Mouse (Mus musculus) embryonic fibroblast, embryonic 13.5 days (primary cell): ENCODE measurements at regions not wholly inside any gene's neighbourhood (a gene's known extent, or its start where the extent isn't known, plus 50 kb on each side); places are given as distances from the start of the nearest gene placed in this dataset.
"Not testable (repeated sequence)": the region's sequence is repeated elsewhere in the genome, so short reads cannot be mapped to it uniquely, and the experiment has no call there.

Experiments
- H3K27ac ChIP-seq: 2 replicates; pipeline ENCODE4 v1.5.1; 2012; ENCODE audit warnings: low read length, control low read depth, inconsistent platforms; ENCODE audit not compliant: insufficient read depth
- H3K4me1 ChIP-seq: 2 replicates; pipeline ENCODE4 v1.6.1; 2011; ENCODE audit warnings: low read length; ENCODE audit not compliant: control insufficient read depth, insufficient read depth
- H3K4me3 ChIP-seq: 2 replicates; pipeline ENCODE4 v1.5.1; 2011; ENCODE audit warnings: mild to moderate bottlenecking, control low read depth, low read length; ENCODE audit not compliant: insufficient read depth
- CTCF ChIP-seq: IDR thresholded peaks from 2 replicates; pipeline ENCODE4 v1.5.1; 2011; ENCODE audit warnings: mild to moderate bottlenecking, control low read depth, low read length, moderate library complexity, borderline replicate concordance; ENCODE audit not compliant: insufficient read depth
- POLR2A ChIP-seq: IDR thresholded peaks from 2 replicates; pipeline ENCODE4 v1.6.1; 2011; ENCODE audit warnings: low read depth, mild to moderate bottlenecking, control low read depth, low read length, moderate library complexity

- Histone ChIP-seq H3K27ac (no peak overlapping the region), H3K4me1 (no peaks in the 10 kb centered on the region), H3K4me3 (no peak overlapping the region)
- TF ChIP-seq CTCF (no peak), POLR2A (no peak)
Measured at GRCm38 (mm10) chr16:86826641-86827040, 527.3 kb upstream of the N6amt1 start.

- Histone ChIP-seq H3K27ac (peak overlapping the region; percentile 47; the same call in 1 of the 2 replicates), H3K4me1 (no peaks in the 10 kb centered on the region), H3K4me3 (no peak overlapping the region)
- TF ChIP-seq CTCF (no peak), POLR2A (no peak)
Measured at GRCm38 (mm10) chr16:86823496-86823895, 530.5 kb upstream of the N6amt1 start.

- Histone ChIP-seq H3K4me3 (no peak overlapping the region), H3K27ac (no peak overlapping the region), H3K4me1 (peaks cover 2% of the 10 kb centered on the region; the same call in 1 of the 2 replicates)
- no peak for TF ChIP-seq POLR2A
- TF ChIP-seq CTCF, result no peak
Measured at GRCm38 (mm10) chr16:86821586-86821985, 532.4 kb upstream of the N6amt1 start.

- not testable (repeated sequence) for H3K27ac ChIP-seq, H3K4me3 ChIP-seq, H3K4me1 ChIP-seq
Measured at GRCm38 (mm10) chr16:86818639-86819038, 535.3 kb upstream of the N6amt1 start.

- TF ChIP-seq CTCF (no peak), POLR2A (no peak)
- no peak overlapping the region for H3K4me3 ChIP-seq
- H3K27ac ChIP-seq, result no peak overlapping the region
- H3K4me1 ChIP-seq, result peaks cover 2% of the 10 kb centered on the region; the same call in 1 of the 2 replicates
Measured at GRCm38 (mm10) chr16:86816763-86817593, 537.0 kb upstream of the N6amt1 start.

GRCm38 (mm10) chr16:86816006-86816405, 538.0 kb upstream of the N6amt1 start:
- TF ChIP-seq POLR2A, result no peak
- TF ChIP-seq CTCF, result no peak
- H3K4me3 ChIP-seq, result no peak overlapping the region

GRCm38 (mm10) chr16:86812692-86813091, 541.3 kb upstream of the N6amt1 start:
- Histone ChIP-seq H3K4me3 (no peak overlapping the region), H3K27ac (no peak overlapping the region), H3K4me1 (peaks cover 2% of the 10 kb centered on the region; the same call in 1 of the 2 replicates)
- TF ChIP-seq CTCF (no peak), POLR2A (no peak)

More at GRCm38 (mm10) chr16:86816006-86816405, 538.0 kb upstream of the N6amt1 start:
- Histone ChIP-seq H3K4me1 (peaks cover 2% of the 10 kb centered on the region; the same call in 1 of the 2 replicates), H3K27ac (no peak overlapping the region)

- TF ChIP-seq POLR2A (no peak), CTCF (no peak)
- Histone ChIP-seq H3K4me1 (no peaks in the 10 kb centered on the region), H3K4me3 (no peak overlapping the region), H3K27ac (no peak overlapping the region)
Measured at GRCm38 (mm10) chr16:86808644-86809324, 545.2 kb upstream of the N6amt1 start.

- H3K27ac ChIP-seq, result no peak overlapping the region
- no peaks in the 10 kb centered on the region for H3K4me1 ChIP-seq
- H3K4me3 ChIP-seq, result no peak overlapping the region
- TF ChIP-seq POLR2A, result no peak
- no peak for TF ChIP-seq CTCF
Measured at GRCm38 (mm10) chr16:86806374-86806773, 547.6 kb upstream of the N6amt1 start.

GRCm38 (mm10) chr16:86776086-86776485, 577.9 kb upstream of the N6amt1 start:
- Histone ChIP-seq H3K4me3 (no peak overlapping the region), H3K4me1 (peaks cover 2% of the 10 kb centered on the region; the same call in 1 of the 2 replicates), H3K27ac (no peak overlapping the region)
- TF ChIP-seq POLR2A (no peak), CTCF (no peak)
